Mouse (Mus musculus) left cerebral cortex, adult 18-20 months (tissue): Measurements from ENCODE around the gene Akap14. TPM values are rescaled to one million over a fixed set of nuclear protein-coding genes. Genes with fewer than 3 reads are reported as not detected.
"Not testable (repeated sequence)": the region's sequence is repeated elsewhere in the genome, so short reads cannot be mapped to it uniquely, and the experiment has no call there.

Source experiments
- DNase-seq, 2 experiments: peaks; one replicate each; pipeline ENCODE4 v3.0.0; 2021 to 2022; ENCODE audit warnings: low spot score in 2 of 2, mixed read lengths in 1 of 2
- long read RNA-seq, 2 experiments: library from polyadenylated mRNA; stranded (forward); transcript quantifications; one replicate each; pipeline ENCODE4 v2.0.0; 2021
- total RNA-seq, 2 experiments: library from RNA; stranded (reverse); gene quantifications; 2 replicates each; pipeline ENCODE4 v1.2.3; 2021

Akap14 gene
- not detected for total RNA-seq
- long read RNA-seq, experiment 1 = 0 reads
- long read RNA-seq, experiment 2 = 0 reads

GRCm38 (mm10) chrX:37168742-37169141 lies at the start of gene Akap14:
Akap14 (minus strand) TSS chrX:37168842.
- DNase-seq = no peak

GRCm38 (mm10) chrX:37210941-37211340 lies 42.3 kb upstream of the Akap14 start, which contains the start of gene Gm9:
Gm9 (minus strand) TSS chrX:37211041.
- no peak for DNase-seq

DNA sequence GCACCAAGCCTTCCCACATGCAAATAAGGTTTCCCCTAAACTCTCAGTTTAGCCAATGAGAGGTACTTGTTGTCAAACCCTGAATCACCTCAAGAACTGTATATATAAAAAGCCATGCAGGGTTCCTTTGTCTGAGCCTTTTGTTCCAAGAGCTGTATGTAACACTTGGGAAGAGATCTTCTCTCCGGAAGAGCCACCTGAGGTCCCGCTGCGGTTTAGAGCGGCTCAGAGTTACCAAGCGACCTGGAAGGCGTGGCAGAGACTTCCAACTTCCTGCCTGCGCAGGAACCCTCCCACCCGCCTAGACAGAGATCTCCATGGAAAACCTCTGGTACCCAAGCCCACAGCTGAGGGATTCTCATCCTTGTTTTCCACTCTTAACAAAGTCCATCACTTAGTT lies 30.0 kb upstream of the Akap14 start:
- DNase-seq = no peak

DNA sequence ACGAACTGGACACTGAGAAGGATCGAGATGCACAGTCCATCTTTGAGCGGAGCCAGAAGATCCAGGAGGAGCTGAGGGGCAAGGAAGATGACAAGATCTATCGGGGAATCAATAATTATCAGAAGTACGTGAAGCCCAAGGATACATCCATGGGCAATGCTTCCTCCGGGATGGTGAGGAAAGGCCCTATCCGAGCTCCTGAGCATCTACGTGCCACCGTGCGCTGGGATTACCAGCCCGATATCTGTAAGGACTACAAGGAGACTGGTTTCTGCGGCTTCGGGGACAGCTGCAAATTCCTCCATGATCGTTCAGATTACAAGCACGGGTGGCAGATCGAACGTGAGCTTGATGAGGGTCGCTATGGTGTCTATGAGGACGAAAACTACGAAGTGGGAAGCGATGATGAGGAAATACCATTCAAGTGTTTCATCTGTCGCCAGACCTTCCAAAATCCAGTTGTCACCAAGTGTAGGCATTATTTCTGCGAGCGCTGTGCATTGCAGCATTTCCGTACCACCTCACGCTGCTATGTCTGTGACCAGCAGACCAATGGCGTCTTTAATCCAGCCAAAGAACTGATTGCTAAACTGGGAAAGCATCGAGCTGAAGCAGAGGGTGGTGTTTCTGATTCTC lies 23.2 kb upstream of the Akap14 start:
- peak; percentile 3 to 13 for DNase-seq

DNA sequence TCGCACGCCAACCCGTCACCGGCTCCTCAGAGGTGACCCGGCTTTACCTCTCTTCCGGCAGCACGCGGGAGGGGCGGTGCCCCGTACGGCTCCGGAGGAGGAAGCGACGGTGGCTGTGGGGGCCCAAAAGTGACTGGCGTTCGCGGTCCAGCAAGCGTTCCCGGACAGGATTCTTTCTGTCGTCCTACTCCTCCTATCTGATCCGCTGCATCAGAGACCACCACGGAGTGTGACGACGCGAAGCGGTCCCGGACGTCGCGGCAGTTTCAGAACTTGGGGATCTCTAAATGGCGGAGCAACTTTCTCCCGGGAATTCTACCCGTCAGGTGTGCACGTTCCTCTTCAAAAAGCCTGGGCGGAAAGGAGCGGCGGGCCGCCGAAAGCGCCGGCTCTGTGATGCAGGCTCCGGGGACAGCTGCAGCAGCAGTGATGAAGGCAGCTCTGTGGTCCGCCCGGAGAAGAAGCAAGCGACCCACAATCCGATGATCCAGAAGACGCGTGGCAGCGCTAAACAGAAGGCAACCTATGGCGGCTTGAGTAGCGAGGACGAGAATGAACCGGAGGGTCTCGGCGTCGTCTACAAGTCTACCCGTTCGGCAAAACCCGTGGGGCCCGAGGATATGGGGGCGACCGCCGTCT lies 22.6 kb upstream of the Akap14 start, which contains the start of the genes Ndufa1 and Rnf113a1:
TSS of gene Ndufa1 (minus strand) at position 59 of the 639 bp plus-strand sequence.
TSS of gene Rnf113a1 (plus strand) at position 141 of the 639 bp plus-strand sequence.
- peak; percentile 81 to 85 for DNase-seq

GRCm38 (mm10) chrX:37190755-37191104 lies 22.1 kb upstream of the Akap14 start:
- DNase-seq = no peak

DNA sequence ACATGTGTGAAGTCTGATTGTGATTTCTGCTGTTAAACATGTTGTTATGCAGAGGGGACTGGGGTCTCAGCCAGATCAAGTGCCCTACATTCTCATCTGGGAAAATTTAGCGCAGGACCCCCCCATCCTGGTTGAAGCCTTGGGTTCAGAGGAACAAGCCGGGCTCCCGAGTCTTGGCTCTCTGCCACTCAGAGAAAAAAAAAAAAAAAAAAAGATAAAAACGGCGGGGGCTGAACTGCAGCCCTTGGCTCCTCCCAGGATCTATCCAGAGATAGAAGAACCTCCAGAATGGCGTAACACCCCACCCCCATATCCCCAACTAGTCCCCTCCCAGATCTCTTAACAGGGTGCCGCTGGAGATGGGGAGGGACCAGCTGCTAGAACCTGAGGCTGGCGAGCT lies 15.8 kb upstream of the Akap14 start:
- not testable (repeated sequence) for DNase-seq

- peak in 1 of 2 experiments; percentile 8 for DNase-seq
Measured at GRCm38 (mm10) chrX:37167085-37167484, 1.6 kb downstream of the Akap14 start.

DNA sequence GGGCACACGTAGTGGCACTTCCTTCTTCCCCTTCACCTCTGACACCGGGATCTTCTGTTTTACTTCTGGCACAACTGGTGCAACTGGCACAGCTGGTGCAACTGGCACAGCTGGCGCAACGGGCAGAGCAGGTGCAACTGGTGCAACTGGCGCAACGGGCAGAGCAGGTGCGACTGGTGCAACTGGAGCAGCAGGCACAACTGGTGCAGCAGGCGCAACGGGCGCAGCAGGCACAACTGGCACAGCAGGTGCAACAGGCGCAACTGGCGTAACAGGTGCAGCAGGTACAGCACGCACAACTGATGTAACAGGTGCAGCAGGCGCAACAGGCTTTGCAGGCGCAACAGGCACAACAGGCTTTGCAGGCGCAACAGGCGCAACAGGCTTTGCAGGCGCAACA lies 5.5 kb downstream of the Akap14 start:
- no peak for DNase-seq

DNA sequence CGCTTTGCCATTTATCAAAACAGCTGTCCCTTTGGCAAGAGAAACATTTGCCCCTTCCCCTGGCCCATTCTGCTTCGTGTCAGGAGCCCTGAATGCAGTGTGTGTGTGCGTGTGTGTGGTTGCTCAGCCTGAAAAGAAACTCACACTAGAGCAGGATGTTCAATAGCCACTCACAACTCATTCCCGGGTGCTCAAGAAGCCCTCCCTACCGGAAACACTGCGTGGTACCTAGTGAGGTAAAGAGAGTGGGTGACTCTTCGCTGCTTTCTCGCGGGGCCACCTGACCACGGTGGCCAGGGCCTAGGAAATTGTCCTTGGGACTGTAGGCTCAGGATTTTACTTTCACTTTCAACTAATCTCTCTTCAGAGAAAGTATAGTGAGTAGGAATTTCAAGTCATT lies 7.5 kb downstream of the Akap14 start:
- no peak for DNase-seq

DNA sequence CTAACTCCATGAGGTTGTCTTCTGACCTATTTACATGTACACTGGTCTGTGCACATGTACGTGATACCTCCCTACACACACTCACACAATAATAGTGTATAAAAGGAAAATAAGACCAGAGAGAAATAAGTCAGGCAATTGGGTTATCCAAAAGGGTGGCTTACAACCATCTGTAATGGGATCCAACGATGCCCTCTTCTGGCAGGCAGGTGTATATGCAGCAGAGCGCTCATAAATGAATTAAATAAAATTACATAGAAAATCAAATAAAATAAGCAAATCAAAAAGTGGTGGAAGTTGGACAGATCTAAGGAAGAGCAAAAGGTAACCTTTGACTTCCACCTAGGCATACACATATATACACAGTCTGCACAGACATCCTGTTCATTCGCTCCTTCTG lies 10.8 kb downstream of the Akap14 start:
- no peak for DNase-seq

DNA sequence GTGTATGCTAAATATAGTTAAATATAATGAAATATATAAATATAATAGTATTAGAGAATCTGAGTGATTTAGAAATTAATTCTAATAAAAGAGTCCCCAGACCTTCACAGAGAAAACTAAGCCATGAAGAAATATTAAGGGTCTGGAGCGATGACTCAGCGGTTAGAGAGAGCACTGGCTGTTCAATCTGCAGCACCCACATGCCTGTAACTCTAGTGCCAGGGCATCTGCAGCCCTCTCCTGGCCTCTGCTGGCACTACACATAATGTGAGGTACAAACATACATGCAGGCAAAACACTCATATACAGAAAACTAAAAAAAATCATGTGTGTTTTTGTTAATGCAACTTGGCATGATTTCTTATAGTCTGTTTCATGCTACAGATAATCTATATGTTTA lies 23.7 kb downstream of the Akap14 start:
- no peak for DNase-seq

- DNase-seq = not testable (repeated sequence)
Measured at GRCm38 (mm10) chrX:37144498-37144897, 24.1 kb downstream of the Akap14 start.

DNA sequence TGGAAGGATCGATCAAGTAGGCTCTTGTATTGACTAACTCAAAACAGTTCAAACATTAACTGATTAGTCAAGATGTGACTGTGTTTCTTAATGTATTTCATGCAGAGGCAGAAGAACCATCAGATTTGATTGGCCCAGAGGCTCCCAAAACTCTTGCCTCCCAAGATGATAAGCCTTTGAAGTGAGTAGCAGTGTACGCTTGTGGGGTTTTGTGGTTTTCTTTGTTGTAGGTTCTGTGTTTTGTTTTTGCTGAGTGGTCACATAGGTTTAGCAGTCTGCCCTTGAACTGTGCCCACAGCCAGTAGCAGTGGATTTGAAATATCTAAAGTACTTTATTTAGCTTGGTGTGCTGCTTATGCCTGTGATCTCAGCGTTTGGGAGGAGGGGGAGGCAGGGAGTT lies 26.9 kb downstream of the Akap14 start:
- no peak for DNase-seq

DNA sequence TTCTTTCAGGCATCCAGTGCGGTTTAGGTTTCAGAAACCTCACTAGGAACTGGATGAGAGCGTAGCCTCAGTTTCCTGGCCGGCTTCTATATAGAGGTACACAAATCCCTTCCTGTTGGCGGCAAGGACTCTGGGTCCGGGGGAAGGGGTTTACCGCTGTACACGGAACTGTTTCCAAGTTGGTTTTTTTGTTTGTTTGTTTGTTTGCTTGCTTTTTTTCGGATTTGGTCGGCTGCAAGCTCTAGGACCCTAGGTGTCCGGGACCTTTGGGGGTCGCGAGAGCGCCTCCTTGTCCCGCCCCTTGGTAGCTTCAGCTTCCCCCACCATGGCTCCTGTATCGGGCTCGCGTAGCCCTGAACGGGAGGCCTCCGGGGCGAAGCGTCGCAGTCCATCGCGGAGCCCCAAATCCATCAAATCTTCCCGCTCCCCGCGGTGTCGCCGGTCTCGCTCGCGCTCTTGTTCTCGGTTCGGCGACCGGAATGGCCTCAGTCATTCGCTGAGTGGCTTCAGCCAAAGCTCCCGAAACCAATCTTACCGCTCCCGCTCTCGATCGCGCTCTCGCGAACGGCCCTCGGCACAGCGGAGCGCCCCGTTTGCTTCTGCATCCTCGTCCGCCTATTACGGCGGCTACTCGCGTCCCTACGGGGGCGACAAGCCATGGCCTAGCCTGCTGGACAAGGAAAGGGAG lies 41.8 kb downstream of the Akap14 start, which contains the start of gene Nkap:
TSS of gene Nkap (plus strand) at position 125 of the 688 bp plus-strand sequence.
- peak; percentile 68 to 69 for DNase-seq

- no peak for DNase-seq
Measured at GRCm38 (mm10) chrX:37125511-37125910, 43.1 kb downstream of the Akap14 start.

DNA sequence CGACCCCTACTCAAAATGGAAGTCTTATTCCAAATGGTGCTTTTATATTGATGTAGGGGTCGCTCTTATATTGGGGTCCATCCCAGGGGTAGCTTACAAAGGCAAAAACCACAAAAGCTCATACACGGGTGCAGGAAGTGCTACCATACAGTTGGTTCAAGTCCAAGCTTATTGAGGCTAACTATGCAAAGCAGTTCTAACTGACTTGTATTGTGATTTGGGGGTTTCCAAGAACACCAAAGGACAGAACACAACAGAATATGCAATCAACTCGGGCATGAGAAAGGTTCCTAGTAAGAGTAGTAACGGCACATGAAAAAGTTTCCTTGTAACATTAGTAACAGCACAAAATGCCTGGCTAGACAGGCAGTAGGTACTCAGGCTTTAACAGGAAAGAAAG lies 48.4 kb downstream of the Akap14 start:
- DNase-seq = no peak

DNA sequence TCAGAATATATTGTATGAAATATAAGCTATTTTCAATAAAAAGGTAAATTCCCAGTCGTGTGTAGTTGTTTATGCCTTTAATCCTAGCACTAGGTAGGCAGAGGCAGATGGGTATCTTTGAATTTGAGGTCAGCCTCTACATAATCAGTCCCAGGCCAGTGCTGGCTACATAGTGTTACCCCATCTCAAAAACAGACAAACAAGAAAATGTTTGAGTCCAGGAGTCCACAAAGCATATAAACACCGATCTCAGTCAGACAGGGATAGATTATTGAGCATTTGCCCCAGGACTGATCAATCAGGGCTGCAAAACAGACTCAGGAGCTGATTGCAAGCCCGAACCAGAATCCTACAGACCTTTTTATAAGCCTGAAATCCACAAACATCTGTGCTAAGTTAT lies 49.1 kb downstream of the Akap14 start:
- DNase-seq = no peak

- no peak for DNase-seq
Measured at GRCm38 (mm10) chrX:37117085-37117484, 51.6 kb downstream of the Akap14 start.

- no peak for DNase-seq
Measured at GRCm38 (mm10) chrX:37110881-37111193, 57.8 kb downstream of the Akap14 start.

DNA sequence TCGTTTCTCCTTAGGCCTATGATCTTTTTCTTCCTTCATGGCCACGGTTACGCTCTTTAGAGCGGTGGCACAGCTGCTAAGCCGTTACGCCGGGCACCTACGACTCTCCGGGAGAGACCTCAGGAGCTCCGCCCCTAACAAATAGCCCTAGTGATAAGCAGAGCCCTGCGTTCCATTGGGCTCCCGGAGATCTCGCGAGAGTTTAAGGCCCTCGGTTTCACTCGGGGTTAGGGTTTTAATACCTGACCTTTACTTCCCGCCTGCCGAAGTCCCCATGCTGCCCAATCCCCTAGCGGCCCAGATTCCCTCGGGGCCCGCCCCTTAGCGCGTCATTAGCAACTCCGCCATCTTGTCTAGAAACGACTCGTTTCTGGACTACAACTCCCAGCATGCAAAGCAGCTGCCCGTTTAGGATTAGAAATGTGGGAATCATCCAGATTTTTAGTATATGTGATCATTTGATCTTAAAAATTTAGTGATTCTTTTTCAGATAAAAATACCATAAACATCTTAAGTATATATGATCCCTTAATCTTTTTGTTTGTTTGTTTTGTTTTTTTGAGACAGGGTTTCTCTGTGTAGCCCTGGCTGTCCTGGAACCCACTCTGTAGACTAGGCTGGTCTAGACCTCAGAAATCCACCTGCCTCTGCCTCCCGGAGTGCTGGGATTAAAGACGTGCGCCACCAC lies 58.3 kb downstream of the Akap14 start, which contains the start of gene Upf3b:
TSS of gene Upf3b (minus strand) at position 130 of the 688 bp plus-strand sequence.
- DNase-seq = peak; percentile 79 to 87
